Mouse (Mus musculus): Measurements from ENCODE around the gene Heatr5a.

The Heatr5a gene

GRCm38 (mm10) chr12:51971070-51971664 lies at the start of gene Heatr5a:
Gene Heatr5a (minus strand): TSS chr12:51971321.
- peak; percentile 54 for DNase-seq (ENCODE audit: low spot score)

GRCm38 (mm10) chr12:52014494-52015029 lies 43.4 kb upstream of the Heatr5a start:
- no peak for DNase-seq (ENCODE audit: low spot score)

GRCm38 (mm10) chr12:52014044-52014443 lies 42.9 kb upstream of the Heatr5a start:
- DNase-seq (ENCODE audit: low spot score), result no peak

GRCm38 (mm10) chr12:52013274-52013673 lies 42.2 kb upstream of the Heatr5a start:
- DNase-seq (ENCODE audit: low spot score), result no peak

GRCm38 (mm10) chr12:52012159-52012558 lies 41.0 kb upstream of the Heatr5a start:
- DNase-seq (ENCODE audit: low spot score), result no peak

- no peak for DNase-seq (ENCODE audit: low spot score)
Observed at GRCm38 (mm10) chr12:52010630-52010961, 39.5 kb upstream of the Heatr5a start.

GRCm38 (mm10) chr12:52009928-52010629 lies 39.0 kb upstream of the Heatr5a start:
- no peak for DNase-seq (ENCODE audit: low spot score)

- no peak for DNase-seq (ENCODE audit: low spot score)
Observed at GRCm38 (mm10) chr12:52006633-52006994, 35.5 kb upstream of the Heatr5a start.

- DNase-seq (ENCODE audit: low spot score), result peak; percentile 82
Observed at GRCm38 (mm10) chr12:52005877-52006632, 34.9 kb upstream of the Heatr5a start, which contains the start of gene Dtd2. Gene Dtd2 (minus strand): TSS chr12:52006501.

- no peak for DNase-seq (ENCODE audit: low spot score)
Observed at GRCm38 (mm10) chr12:52002746-52003145, 31.6 kb upstream of the Heatr5a start.

GRCm38 (mm10) chr12:52001544-52001943 lies 30.4 kb upstream of the Heatr5a start:
- DNase-seq (ENCODE audit: low spot score), result no peak

GRCm38 (mm10) chr12:51998366-51998932 lies 27.3 kb upstream of the Heatr5a start:
- no peak for DNase-seq (ENCODE audit: low spot score)

- DNase-seq (ENCODE audit: low spot score), result no peak
Observed at GRCm38 (mm10) chr12:51995738-51996536, 24.8 kb upstream of the Heatr5a start.

GRCm38 (mm10) chr12:51990629-51991028 lies 19.5 kb upstream of the Heatr5a start:
- DNase-seq (ENCODE audit: low spot score), result no peak

- no peak for DNase-seq (ENCODE audit: low spot score)
Observed at GRCm38 (mm10) chr12:51988536-51988935, 17.4 kb upstream of the Heatr5a start.

GRCm38 (mm10) chr12:51985826-51986225 lies 14.7 kb upstream of the Heatr5a start:
- DNase-seq (ENCODE audit: low spot score), result no peak

GRCm38 (mm10) chr12:51985163-51985748 lies 14.1 kb upstream of the Heatr5a start:
- no peak for DNase-seq (ENCODE audit: low spot score)

GRCm38 (mm10) chr12:51983625-51984024 lies 12.5 kb upstream of the Heatr5a start:
- no peak for DNase-seq (ENCODE audit: low spot score)

- DNase-seq (ENCODE audit: low spot score), result no peak
Observed at GRCm38 (mm10) chr12:51976531-51976930, 5.4 kb upstream of the Heatr5a start.

- no peak for DNase-seq (ENCODE audit: low spot score)
Observed at GRCm38 (mm10) chr12:51974381-51974780, 3.3 kb upstream of the Heatr5a start.

Measured in urinary bladder, postnatal 10 days (tissue).